22 mouse cellular contexts compared by ENCODE assay signal in genomic region chr9:7575526-7575925, GRCm38 (mm10). TPM values are rescaled to one million over a fixed set of nuclear protein-coding genes. Genes with fewer than 3 reads are reported as not detected.
"Had no signal": no experiment of that assay in that cellular context is flagged by ENCODE, and none has a peak within 500 bp of the region (broad histone marks: within the 10 kb centered on the region; RNA-seq: fewer than 3 reads in every experiment).

No protein-coding gene starts in this region.

- ATAC-seq: liver, embryonic 12.5 days; midbrain, embryonic 16.5 days had no signal

- H3K9ac ChIP-seq: limb, embryonic 15.5 days; liver, embryonic 12.5 days; lung, embryonic 14.5 days; neural tube, embryonic 13.5 days; stomach, embryonic 15.5 days had no signal

- H3K9me3 ChIP-seq: limb, embryonic 15.5 days; liver, embryonic 12.5 days; midbrain, embryonic 10.5 days; neural tube, embryonic 13.5 days; stomach, embryonic 15.5 days had no signal

- H3K27me3 ChIP-seq: limb, embryonic 15.5 days; liver, embryonic 12.5 days; neural tube, embryonic 13.5 days; stomach, embryonic 15.5 days had no signal

- H3K4me3 ChIP-seq: limb, embryonic 15.5 days; liver, embryonic 12.5 days; midbrain, embryonic 10.5 days; neural tube, embryonic 13.5 days; stomach, embryonic 15.5 days had no signal

- H3K36me3 ChIP-seq: limb, embryonic 15.5 days; liver, embryonic 12.5 days; midbrain, embryonic 10.5 days; neural tube, embryonic 13.5 days; stomach, embryonic 15.5 days had no signal

- H3K4me2 ChIP-seq: limb, embryonic 15.5 days; liver, embryonic 12.5 days; lung, embryonic 14.5 days; neural tube, embryonic 13.5 days; stomach, embryonic 15.5 days had no signal

- DNase-seq: kidney, postnatal 25 days; layer of hippocampus, postnatal 36 days; lung, embryonic 14.5 days; retina, postnatal 1 day; right cerebral cortex, postnatal 4 days; thymus, adult 2 months; thymus, postnatal 25 days had no signal

- H3K27ac ChIP-seq: limb, embryonic 15.5 days; liver, embryonic 12.5 days; midbrain, embryonic 10.5 days; neural tube, embryonic 13.5 days; stomach, embryonic 15.5 days had no signal

- H3K4me1 ChIP-seq: midbrain, embryonic 10.5 days; neural tube, embryonic 13.5 days; stomach, embryonic 15.5 days had no signal

RNA-seq across cellular contexts. Expression of gene Mmp27, which starts 4.3 kb away (rescaled TPM):
- total RNA-seq: layer of hippocampus, postnatal 36 days; left cerebral cortex, adult 8-10 months; left cerebral cortex, postnatal 25 days had no signal
- polyA plus RNA-seq: kidney, embryonic 16.5 days; limb, embryonic 11.5 days; limb, embryonic 15.5 days; lung, embryonic 14.5 days; midbrain, embryonic 10.5 days; midbrain, embryonic 16.5 days; neural tube, embryonic 13.5 days; testis, adult 2 months had no signal

RNA-seq across cellular contexts. Expression of gene Mmp8, which starts 17.3 kb away (rescaled TPM):
- total RNA-seq: layer of hippocampus, postnatal 36 days; left cerebral cortex, adult 8-10 months; left cerebral cortex, postnatal 25 days had no signal
- polyA plus RNA-seq: midbrain, embryonic 10.5 days; testis, adult 2 months; urinary bladder, adult 2 months had no signal

RNA-seq across cellular contexts. Expression of gene Mmp20, which starts 52.5 kb away (rescaled TPM):
- total RNA-seq: layer of hippocampus, postnatal 36 days; left cerebral cortex, adult 8-10 months; left cerebral cortex, postnatal 25 days; megakaryocyte, adult 5-6 weeks had no signal
- polyA plus RNA-seq: kidney, embryonic 16.5 days; limb, embryonic 11.5 days; limb, embryonic 15.5 days; liver, embryonic 12.5 days; liver, embryonic 16.5 days; lung, embryonic 14.5 days; midbrain, embryonic 10.5 days; midbrain, embryonic 16.5 days; neural tube, embryonic 13.5 days; spleen, adult 2 months; stomach, embryonic 15.5 days; testis, adult 2 months; urinary bladder, adult 2 months had no signal
